Mouse (Mus musculus) forebrain, embryonic 13.5 days (tissue): ENCODE results near the gene Terf2ip. TPM values are rescaled to one million over a fixed set of nuclear protein-coding genes. Genes with fewer than 3 reads are reported as not detected.
A peak's percentile ranks its signal among the peaks of the same experiment; 100 is the strongest.

ENCODE experiments used
- ATAC-seq: fragments of 200-750 bp; cut with Nextera tagmentation; 2 replicates; pipeline ENCODE4 v1.8.0; 2017
- H3K27ac ChIP-seq: fragments of 300-500 bp; sonication (generic); 2 replicates; pipeline ENCODE4 v1.5.1; 2015; ENCODE audit warnings: inconsistent platforms, mild to moderate bottlenecking, moderate library complexity
- H3K27me3 ChIP-seq: fragments of 300-500 bp; sonication (generic); 2 replicates; pipeline ENCODE4 v1.6.1; 2015; ENCODE audit warnings: mild to moderate bottlenecking, inconsistent platforms
- H3K36me3 ChIP-seq: fragments of 300-500 bp; sonication (generic); 2 replicates; pipeline ENCODE4 v1.6.1; 2015; ENCODE audit warnings: mild to moderate bottlenecking, inconsistent platforms; ENCODE audit not compliant: poor library complexity, severe bottlenecking
- H3K4me1 ChIP-seq: fragments of 300-500 bp; sonication (generic); 2 replicates; pipeline ENCODE4 v1.6.1; 2015; ENCODE audit warnings: inconsistent platforms
- H3K4me2 ChIP-seq: fragments of 300-500 bp; sonication (generic); 2 replicates; pipeline ENCODE4 v1.6.1; 2015; ENCODE audit warnings: inconsistent platforms, mild to moderate bottlenecking, moderate library complexity
- H3K4me3 ChIP-seq: fragments of 300-500 bp; sonication (generic); 2 replicates; pipeline ENCODE4 v1.5.1; 2015; ENCODE audit warnings: mild to moderate bottlenecking, inconsistent platforms
- H3K9ac ChIP-seq: fragments of 300-500 bp; sonication (generic); 2 replicates; pipeline ENCODE4 v1.6.1; 2015; ENCODE audit warnings: mild to moderate bottlenecking, inconsistent platforms
- H3K9me3 ChIP-seq: fragments of 300-500 bp; sonication (generic); replicated peaks from 2 replicates; pipeline ENCODE4 v1.6.1; 2016; ENCODE audit warnings: inconsistent platforms
- WGBS: fragments of 180-500 bp; shearing (Covaris S2); methylation state at CpG from one replicate; pipeline ENCODE4 v1.1.7; 2015; 5-methylcytosine and 5-hydroxymethylcytosine counted together
- polyA plus RNA-seq: library from polyadenylated mRNA; unstranded; fragments of >200 nt; fragmentation: Nextera tagmentation; extraction: Ambion mirVana; gene quantifications from 2 replicates; pipeline ENCODE4 v1.2.1, GENCODE M21; 2015

Gene Terf2ip
- polyA plus RNA-seq, 1 experiment from 2014 or later = 39.2 TPM

GRCm38 (mm10) chr8:112029455-112029854 is 18.3 kb downstream of the Terf2ip start:
- Histone ChIP-seq H3K36me3 (no peaks in the 10 kb centered on the region), H3K4me1 (no peaks in the 10 kb centered on the region), H3K4me3 (no peak overlapping the region), H3K9me3 (no peaks in the 10 kb centered on the region), H3K9ac (no peak overlapping the region), H3K27ac (no peak overlapping the region), H3K27me3 (no peaks in the 10 kb centered on the region), H3K4me2 (no peak overlapping the region)
- no peak for ATAC-seq
- WGBS = 91% methylated on average over 7 of the region's 7 CpGs

GRCm38 (mm10) chr8:112030663-112031062 is 19.5 kb downstream of the Terf2ip start:
- no peak overlapping the region for H3K9ac ChIP-seq
- no peak for ATAC-seq
- no peak overlapping the region for H3K27ac ChIP-seq
- H3K4me2 ChIP-seq = no peak overlapping the region
- no peaks in the 10 kb centered on the region for H3K4me1 ChIP-seq
- WGBS = 47% methylated on average over 6 of the region's 6 CpGs
- H3K9me3 ChIP-seq = no peaks in the 10 kb centered on the region
- H3K4me3 ChIP-seq = no peak overlapping the region
- H3K36me3 ChIP-seq = no peaks in the 10 kb centered on the region
- H3K27me3 ChIP-seq = no peaks in the 10 kb centered on the region

GRCm38 (mm10) chr8:112033071-112033470 is 21.9 kb downstream of the Terf2ip start:
- Histone ChIP-seq H3K27ac (no peak overlapping the region), H3K36me3 (no peaks in the 10 kb centered on the region), H3K9me3 (no peaks in the 10 kb centered on the region), H3K4me2 (no peak overlapping the region), H3K9ac (no peak overlapping the region), H3K27me3 (no peaks in the 10 kb centered on the region), H3K4me3 (no peak overlapping the region), H3K4me1 (no peaks in the 10 kb centered on the region)
- ATAC-seq = no peak
- 49% methylated on average over 7 of the region's 7 CpGs for WGBS

GRCm38 (mm10) chr8:112034603-112035002 is 23.4 kb downstream of the Terf2ip start:
- Histone ChIP-seq H3K27ac (no peak overlapping the region), H3K9me3 (no peaks in the 10 kb centered on the region), H3K4me3 (no peak overlapping the region), H3K27me3 (no peaks in the 10 kb centered on the region), H3K36me3 (no peaks in the 10 kb centered on the region), H3K9ac (no peak overlapping the region), H3K4me2 (no peak overlapping the region), H3K4me1 (no peaks in the 10 kb centered on the region)
- no peak for ATAC-seq
- 22% methylated on average over 8 of the region's 8 CpGs for WGBS

DNA sequence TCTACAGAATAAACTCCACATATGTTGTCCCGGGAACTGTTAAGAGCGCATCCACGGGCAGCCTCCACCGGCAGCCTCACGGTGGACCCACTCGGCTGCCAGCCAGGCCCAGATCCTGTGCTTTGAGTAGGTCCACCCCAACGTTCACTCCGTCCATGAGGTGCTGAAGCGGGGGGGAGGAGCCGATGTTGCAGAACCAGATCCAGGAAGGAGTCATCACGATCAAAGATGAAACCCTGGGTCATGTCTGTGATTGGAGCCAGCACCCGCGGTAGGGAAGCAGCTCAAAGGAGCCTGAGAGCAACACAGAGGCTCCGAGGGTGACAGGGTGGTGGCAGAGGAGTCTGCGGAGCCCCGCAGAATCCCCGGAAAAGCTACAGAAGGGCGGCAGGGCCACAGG is 26.3 kb downstream of the Terf2ip start:
- Histone ChIP-seq H3K27me3 (no peaks in the 10 kb centered on the region), H3K4me2 (no peak overlapping the region), H3K9ac (no peak overlapping the region), H3K4me1 (no peaks in the 10 kb centered on the region), H3K36me3 (no peaks in the 10 kb centered on the region), H3K4me3 (no peak overlapping the region), H3K9me3 (no peaks in the 10 kb centered on the region), H3K27ac (no peak overlapping the region)
- ATAC-seq = no peak
- 84% methylated on average over 18 of the region's 18 CpGs for WGBS

GRCm38 (mm10) chr8:112045182-112045581 is 34.0 kb downstream of the Terf2ip start:
- Histone ChIP-seq H3K9ac (no peak overlapping the region), H3K4me2 (no peak overlapping the region), H3K9me3 (no peaks in the 10 kb centered on the region), H3K27me3 (no peaks in the 10 kb centered on the region), H3K4me1 (no peaks in the 10 kb centered on the region), H3K27ac (no peak overlapping the region), H3K4me3 (no peak overlapping the region), H3K36me3 (no peaks in the 10 kb centered on the region)
- ATAC-seq = no peak
- WGBS = 82% methylated on average over 5 of the region's 5 CpGs

GRCm38 (mm10) chr8:112045896-112046295 is 34.7 kb downstream of the Terf2ip start:
- Histone ChIP-seq H3K27ac (no peak overlapping the region), H3K9ac (no peak overlapping the region), H3K9me3 (no peaks in the 10 kb centered on the region), H3K4me2 (no peak overlapping the region), H3K27me3 (no peaks in the 10 kb centered on the region), H3K4me3 (no peak overlapping the region), H3K4me1 (no peaks in the 10 kb centered on the region), H3K36me3 (no peaks in the 10 kb centered on the region)
- peak; percentile 85 for ATAC-seq
- WGBS = 7% methylated on average over 7 of the region's 7 CpGs

- 82% methylated on average over 6 of the region's 6 CpGs for WGBS
- ATAC-seq = no peak
- Histone ChIP-seq H3K4me2 (no peak overlapping the region), H3K27me3 (no peaks in the 10 kb centered on the region), H3K9me3 (no peaks in the 10 kb centered on the region), H3K4me1 (no peaks in the 10 kb centered on the region), H3K4me3 (no peak overlapping the region), H3K9ac (no peak overlapping the region), H3K27ac (no peak overlapping the region), H3K36me3 (no peaks in the 10 kb centered on the region)
Observed at GRCm38 (mm10) chr8:112048293-112048692, 37.1 kb downstream of the Terf2ip start.

GRCm38 (mm10) chr8:112049984-112050383 is 38.8 kb downstream of the Terf2ip start:
- H3K27ac ChIP-seq = no peak overlapping the region
- H3K4me2 ChIP-seq = no peak overlapping the region
- 80% methylated on average over 6 of the region's 6 CpGs for WGBS
- no peaks in the 10 kb centered on the region for H3K9me3 ChIP-seq
- H3K4me1 ChIP-seq = no peaks in the 10 kb centered on the region
- no peaks in the 10 kb centered on the region for H3K27me3 ChIP-seq
- ATAC-seq = no peak
- no peaks in the 10 kb centered on the region for H3K36me3 ChIP-seq
- no peak overlapping the region for H3K4me3 ChIP-seq
- no peak overlapping the region for H3K9ac ChIP-seq

DNA sequence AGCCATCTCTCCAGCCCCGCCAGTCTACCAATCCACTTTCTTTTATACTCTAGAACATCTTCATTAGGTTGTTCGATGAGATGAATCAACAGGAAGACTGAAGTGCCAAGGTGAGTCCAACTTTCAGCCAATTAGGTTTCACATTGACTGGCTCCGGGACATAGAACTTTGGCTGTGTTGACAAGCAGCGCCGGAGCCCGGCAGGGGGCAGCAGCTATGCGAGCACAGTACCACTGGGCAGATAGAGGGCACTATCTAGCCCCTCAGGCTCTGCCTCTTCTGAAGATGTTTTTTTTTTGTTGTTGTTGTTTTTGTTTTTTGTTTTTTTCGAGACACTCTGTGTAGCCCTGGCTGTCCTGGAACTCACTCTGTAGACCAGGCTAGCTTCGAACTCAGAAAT is 40.3 kb downstream of the Terf2ip start:
- ATAC-seq = no peak
- Histone ChIP-seq H3K9ac (no peak overlapping the region), H3K36me3 (no peaks in the 10 kb centered on the region), H3K9me3 (no peaks in the 10 kb centered on the region), H3K4me2 (no peak overlapping the region), H3K4me3 (no peak overlapping the region), H3K27me3 (no peaks in the 10 kb centered on the region), H3K4me1 (no peaks in the 10 kb centered on the region), H3K27ac (no peak overlapping the region)
- 81% methylated on average over 9 of the region's 9 CpGs for WGBS

DNA sequence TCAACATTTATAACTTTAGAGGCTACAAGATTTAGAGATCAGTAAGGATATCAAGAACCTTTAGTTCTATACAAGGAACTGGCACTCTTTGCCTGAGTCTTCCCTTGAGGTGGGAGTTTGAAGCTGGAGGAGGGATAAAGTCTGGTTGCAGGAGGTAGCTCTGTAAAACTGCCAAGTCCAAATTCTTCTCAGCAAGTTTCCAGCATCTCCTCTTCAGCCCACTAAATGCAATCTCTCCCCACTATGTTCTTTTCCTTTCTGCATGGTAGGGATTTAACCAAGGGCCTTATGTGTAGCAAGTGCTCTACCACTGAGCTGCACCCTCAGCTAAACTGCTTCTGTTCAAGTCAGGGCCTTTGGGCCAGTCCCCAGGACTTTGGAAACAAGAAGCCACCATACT is 43.3 kb downstream of the Terf2ip start:
- Histone ChIP-seq H3K4me2 (no peak overlapping the region), H3K4me1 (no peaks in the 10 kb centered on the region), H3K27me3 (no peaks in the 10 kb centered on the region), H3K36me3 (no peaks in the 10 kb centered on the region), H3K27ac (no peak overlapping the region), H3K9me3 (no peaks in the 10 kb centered on the region), H3K4me3 (no peak overlapping the region), H3K9ac (no peak overlapping the region)
- no peak for ATAC-seq

DNA sequence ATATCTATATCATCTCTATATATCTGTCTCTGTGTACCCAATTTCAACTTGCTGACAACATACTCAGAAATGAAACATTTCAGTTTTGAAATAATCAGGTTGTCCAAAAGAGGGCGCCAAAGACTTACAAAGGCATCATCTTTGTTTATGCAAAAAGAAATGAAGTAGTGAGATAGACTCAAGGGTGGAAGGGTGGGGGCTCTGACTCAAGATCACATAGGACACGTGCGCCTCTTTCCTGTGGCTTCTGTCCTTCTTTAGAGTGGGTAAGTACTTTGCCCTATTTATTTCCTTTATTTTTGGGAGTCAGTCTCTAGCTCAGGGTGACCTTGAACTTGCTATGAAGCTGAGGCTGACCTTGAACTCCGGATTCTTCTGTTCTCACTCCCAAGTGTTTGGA is 50.2 kb downstream of the Terf2ip start:
- no peaks in the 10 kb centered on the region for H3K27me3 ChIP-seq
- H3K9me3 ChIP-seq = no peaks in the 10 kb centered on the region
- no peak overlapping the region for H3K4me3 ChIP-seq
- WGBS = 39% methylated on average over 4 of the region's 4 CpGs
- H3K27ac ChIP-seq = no peak overlapping the region
- no peaks in the 10 kb centered on the region for H3K4me1 ChIP-seq
- H3K4me2 ChIP-seq = no peak overlapping the region
- ATAC-seq = peak; percentile 80; the same call in 1 of the 2 replicates
- no peaks in the 10 kb centered on the region for H3K36me3 ChIP-seq
- H3K9ac ChIP-seq = no peak overlapping the region
